Mouse (Mus musculus) urinary bladder, postnatal 36 days (tissue): ENCODE measurements around the gene Nr2f6.
A peak's percentile ranks its signal among the peaks of the same experiment; 100 is the strongest.
"Not testable (repeated sequence)": the region's sequence is repeated elsewhere in the genome, so short reads cannot be mapped to it uniquely, and the experiment has no call there.

Source experiments
- DNase-seq, 2 experiments: peaks; one replicate each; pipeline ENCODE4 v3.0.0; 2022; ENCODE audit warnings: low spot score in 2 of 2, mixed read lengths in 1 of 2

The Nr2f6 gene

DNA sequence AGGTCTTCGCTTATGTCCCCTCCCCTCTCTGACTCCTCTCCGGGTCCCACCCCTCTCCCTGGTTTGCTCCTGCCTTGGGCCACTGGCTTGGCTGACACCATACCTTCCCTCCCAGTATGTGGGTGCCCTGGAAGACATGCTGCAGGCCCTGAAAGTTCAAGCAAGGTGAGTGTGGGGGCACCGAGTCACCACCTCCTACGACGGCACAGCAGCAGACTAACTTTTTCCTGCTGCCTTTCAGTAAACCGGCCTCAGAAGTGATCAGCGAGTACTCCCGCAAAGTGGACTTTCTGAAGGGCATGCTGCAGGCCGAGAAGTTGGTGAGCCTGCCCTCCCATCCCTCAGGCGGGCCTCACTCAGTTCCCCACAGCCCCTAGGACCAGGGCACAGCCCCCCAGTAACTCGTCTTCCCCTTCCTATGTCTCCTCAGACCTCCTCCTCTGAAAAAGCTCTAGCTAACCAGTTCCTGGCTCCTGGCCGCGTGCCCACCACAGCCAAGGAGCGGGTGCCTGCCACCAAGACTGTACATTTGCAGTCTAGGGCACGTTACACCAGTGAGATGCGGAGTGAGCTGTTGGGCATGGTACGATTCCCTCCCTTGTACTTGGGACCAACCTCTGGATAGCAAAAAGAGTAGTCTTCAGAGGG, 14.1 kb downstream of the Nr2f6 start:
- DNase-seq: no peak

DNA sequence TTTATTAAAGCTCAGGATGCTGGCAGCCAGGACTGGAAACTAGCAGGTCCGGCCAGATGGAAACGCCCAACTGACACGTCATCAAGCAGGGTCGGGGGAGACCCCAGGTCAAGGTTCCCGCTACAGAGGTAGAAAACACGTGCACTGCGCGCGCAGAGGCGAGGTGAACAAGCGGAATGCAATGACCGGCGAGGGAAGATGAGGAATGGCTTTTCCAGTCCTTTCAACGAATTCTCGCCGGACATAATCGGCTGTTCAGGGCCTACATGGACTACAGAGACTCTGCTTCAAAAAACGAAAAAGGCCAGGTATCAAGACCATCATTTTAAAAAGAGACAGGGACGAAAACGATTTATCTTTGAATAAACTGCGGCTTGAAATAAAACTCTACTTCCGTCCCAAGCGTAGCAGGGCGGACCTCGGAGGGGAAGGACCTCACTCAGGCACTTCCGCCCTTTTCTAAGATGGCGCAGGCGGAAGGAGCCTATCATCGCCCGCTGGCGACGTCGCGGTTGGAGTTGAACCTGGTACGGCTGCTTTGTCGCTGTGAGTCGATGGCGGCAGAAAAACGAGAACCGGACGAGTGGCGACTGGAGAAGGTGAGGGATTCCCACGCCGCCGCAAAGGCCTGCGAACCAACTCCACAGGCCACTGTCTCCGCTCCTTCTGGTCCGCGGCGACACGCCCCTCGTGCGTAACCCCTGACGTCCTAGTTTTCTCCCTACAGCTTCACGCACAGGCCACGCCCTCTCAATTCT, 14.8 kb downstream of the Nr2f6 start, which contains the start of gene Use1:
TSS of gene Use1 (plus strand) at position 78 of the 758 bp plus-strand sequence.
- DNase-seq: peak; percentile 90 to 92

DNA sequence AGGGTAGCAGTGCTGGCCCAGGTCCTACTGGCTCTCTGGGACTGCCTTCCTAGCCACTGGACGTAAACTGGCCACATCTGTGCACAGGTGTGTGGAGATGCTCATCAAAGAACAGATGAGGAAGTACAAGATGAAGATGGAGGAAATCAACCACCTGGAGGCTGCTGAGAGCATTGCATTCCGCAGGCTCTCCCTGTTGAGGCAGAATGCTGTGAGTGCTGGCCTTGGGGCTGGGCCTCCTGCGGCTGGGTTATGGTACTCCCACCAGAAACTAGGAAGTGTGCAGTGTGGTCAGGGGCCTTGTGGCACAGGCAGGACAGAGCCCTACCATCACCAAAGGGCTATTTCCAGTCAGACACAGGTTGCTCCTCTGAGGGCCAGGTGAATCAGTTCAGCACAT, 23.7 kb downstream of the Nr2f6 start:
- DNase-seq: no peak

DNA sequence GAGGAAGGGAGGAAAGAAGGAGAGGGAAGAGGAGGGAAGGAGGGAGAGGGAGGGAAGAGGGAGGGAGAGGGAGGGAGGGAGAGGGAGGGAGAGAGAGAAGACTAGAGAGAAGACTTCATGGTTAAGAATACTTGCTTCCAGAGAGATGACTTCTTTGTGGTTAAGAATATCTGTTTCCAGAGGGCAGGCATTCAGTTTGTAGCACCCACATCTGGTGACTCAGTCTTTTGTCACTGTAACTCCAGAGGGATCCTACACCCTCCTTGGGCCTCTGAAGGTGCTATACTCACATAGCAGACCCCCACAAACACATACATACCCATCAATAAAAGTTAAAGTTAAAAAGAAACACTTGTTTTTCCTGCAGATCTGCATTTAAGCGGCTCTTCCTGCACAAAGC, 30.2 kb downstream of the Nr2f6 start:
- DNase-seq: no peak

DNA sequence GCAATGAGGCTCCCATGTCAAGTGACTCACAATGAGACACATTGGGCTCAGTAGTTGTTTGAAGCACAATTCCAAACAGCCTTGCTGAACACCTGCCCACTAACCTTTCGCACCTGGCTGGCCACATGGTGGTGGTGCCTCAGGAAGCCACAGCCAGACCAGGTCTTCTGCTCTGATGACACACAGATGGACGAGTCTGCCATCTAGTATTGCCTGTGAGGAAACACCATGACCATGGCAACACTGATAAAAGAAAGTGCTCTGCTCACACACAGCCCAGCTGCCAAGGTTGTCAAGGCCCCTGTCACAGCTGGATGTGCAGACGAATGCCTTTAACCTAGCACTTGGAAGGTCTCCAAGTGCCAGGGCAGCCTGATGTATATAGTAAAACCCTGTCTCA, 30.6 kb downstream of the Nr2f6 start:
- no peak for DNase-seq

DNA sequence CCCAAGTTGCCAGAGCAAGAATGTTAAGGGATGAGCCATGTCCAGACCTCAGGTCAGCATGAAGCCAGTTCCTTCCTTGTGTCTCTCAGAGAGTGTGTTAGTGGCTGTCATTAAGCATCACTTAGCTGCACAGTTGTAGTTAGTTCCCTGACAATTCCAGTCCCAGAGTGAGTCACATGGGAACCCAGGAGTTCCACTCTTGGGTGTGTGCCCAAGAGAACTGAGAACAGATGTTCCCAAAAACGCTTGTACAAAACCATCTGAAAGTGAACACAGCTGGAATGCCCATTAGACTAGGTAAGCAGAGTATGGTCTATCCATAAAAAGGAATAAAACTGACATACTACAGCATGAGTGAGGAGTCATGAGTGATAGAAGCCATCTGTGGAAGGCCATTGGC, 35.2 kb downstream of the Nr2f6 start:
- no peak for DNase-seq

DNA sequence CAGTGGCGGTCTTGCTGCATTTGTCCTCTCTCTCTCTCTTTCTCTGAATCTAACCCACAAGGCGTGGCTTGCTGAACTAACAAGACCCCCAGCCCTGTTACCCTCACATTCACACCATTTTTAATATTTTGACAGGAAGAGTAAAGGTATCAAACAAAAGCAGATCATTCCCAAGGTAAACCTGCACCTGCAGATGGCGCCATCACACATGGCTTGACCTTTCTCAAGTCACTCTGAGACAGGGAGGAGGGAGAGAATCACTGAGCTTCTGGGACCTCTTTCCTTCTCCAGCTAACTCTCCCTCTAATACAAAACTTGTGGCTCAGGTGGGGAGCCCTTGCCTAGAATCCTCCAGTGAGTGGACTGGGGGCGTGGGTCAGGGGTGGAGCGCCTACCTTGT, 41.1 kb downstream of the Nr2f6 start:
- DNase-seq: no peak

DNA sequence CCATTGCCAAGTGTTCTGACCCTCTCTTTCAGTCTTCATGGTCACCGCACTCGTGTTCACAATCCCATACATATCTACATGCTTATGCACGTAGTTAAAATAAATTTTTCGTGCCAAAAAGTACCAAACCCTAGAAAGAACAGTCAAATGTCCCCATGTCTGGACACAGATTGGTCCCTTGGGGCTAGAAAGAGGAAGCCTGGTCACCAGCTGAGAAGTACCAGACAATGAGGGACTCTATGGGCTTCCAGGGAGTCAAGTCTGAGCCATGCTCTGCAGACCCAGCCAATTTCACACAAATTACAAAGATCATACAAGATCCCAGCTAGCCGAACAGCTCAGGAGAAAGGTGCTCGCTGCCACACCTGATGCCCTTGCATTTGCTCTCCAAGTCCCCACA, 43.9 kb downstream of the Nr2f6 start:
- not testable (repeated sequence) for DNase-seq

DNA sequence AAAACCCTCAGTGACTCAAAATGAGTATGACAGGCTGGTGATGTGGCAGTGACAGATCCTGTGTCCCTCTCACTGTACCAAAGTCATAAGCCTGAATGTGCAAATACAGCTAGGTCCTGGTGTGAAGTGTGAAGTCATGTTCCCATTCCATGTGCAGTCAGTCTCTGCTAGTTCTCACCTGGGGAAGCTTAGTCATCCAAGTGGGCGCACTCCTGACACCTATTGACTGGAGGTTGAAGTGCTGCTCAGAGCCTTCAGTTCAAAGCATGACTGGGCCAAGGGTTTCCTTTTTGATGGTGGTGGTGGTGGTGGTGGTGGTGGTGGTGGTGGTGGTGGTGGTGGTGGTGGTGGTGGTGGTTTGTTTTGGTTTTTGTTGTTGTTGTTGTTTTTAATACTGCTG, 56.9 kb downstream of the Nr2f6 start:
- peak in 1 of 2 experiments; percentile 23 for DNase-seq
